Mouse (Mus musculus): ENCODE data around the gene C1qc. TPM values are rescaled to one million over a fixed set of nuclear protein-coding genes. Genes with fewer than 3 reads are reported as not detected.

C1qc gene
- polyA plus RNA-seq (2014; fragmentation: Illumina TruSeq; extraction: RNeasy Lipid Tissue Mini Kit (QIAGEN cat#74804); ENCODE audit: low read depth, low replicate concordance) = 0.77 TPM

GRCm38 (mm10) chr4:136892811-136893210 lies at the start of gene C1qc:
TSS of gene C1qc (minus strand) at chr4:136893065.

GRCm38 (mm10) chr4:136898637-136899036 lies 5.8 kb upstream of the C1qc start, which contains the start of gene C1qa:
TSS of gene C1qa (minus strand) at chr4:136898803.

GRCm38 (mm10) chr4:136886101-136886500 lies 6.8 kb downstream of the C1qc start, which contains the start of gene C1qb:
TSS of gene C1qb (minus strand) at chr4:136886187.

Other genes with a start within 250 kb of the C1qc start
- gene Ephb2, start 57.1 kb downstream of the C1qc start, polyA plus RNA-seq (2014; fragmentation: Illumina TruSeq; extraction: RNeasy Lipid Tissue Mini Kit (QIAGEN cat#74804); ENCODE audit: low read depth, low replicate concordance) = 0.69 TPM
- 0.57 TPM for gene C1qb, start 6.9 kb downstream of the C1qc start, polyA plus RNA-seq (2014; fragmentation: Illumina TruSeq; extraction: RNeasy Lipid Tissue Mini Kit (QIAGEN cat#74804); ENCODE audit: low read depth, low replicate concordance)
- gene C1qa, start 5.7 kb upstream of the C1qc start, polyA plus RNA-seq (2014; fragmentation: Illumina TruSeq; extraction: RNeasy Lipid Tissue Mini Kit (QIAGEN cat#74804); ENCODE audit: low read depth, low replicate concordance) = 1.5 TPM
- not detected for gene Epha8, start 63.8 kb upstream of the C1qc start, polyA plus RNA-seq (2014; fragmentation: Illumina TruSeq; extraction: RNeasy Lipid Tissue Mini Kit (QIAGEN cat#74804); ENCODE audit: low read depth, low replicate concordance)
- 0.61 TPM for gene Zbtb40, start 155.7 kb upstream of the C1qc start, polyA plus RNA-seq (2014; fragmentation: Illumina TruSeq; extraction: RNeasy Lipid Tissue Mini Kit (QIAGEN cat#74804); ENCODE audit: low read depth, low replicate concordance)